Mouse (Mus musculus) kidney, adult 18-20 months (tissue): Measurements from ENCODE around the gene Rbm24.

ENCODE experiments used
- DNase-seq: peaks from one replicate; pipeline ENCODE4 v3.0.0; 2021

Rbm24 gene

DNA sequence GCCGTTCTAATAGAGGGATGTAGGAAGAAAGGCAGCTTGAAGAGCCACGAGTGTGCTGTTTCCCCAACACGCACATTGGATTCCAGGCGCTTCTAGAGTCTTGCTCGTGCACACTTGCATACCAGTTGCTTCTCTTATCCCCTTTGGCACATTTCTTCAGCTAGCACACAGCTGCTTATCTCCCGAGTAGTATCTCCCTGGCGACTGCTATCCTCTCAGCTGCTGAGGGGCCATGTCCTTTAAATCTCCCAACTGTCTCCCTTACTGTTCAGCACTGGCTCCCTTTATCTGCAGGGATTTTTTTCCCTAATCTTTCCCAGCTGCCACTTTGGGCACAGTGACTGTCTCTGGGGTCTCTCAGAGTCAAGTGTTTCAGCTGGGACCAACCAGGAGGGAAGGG, 25.8 kb downstream of the Rbm24 start:
- no peak for DNase-seq

DNA sequence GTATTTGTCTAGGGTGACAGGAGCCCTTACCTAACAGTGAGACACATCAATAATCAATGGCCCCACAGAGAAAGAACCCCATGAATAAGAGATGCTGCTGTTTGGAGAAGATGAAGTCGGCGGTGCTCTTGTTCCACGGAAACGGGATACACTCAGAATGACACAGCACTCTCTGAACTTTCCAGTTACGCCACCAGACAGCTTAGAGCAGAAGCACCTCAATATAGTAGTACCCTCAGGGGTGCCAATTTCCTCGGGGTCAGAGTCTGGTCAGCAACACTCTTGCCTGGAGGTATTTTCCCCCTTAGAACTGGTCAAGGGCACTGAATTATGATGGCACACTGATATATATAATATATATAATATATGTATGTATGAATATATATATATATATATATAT, 27.8 kb downstream of the Rbm24 start:
- DNase-seq = no peak

DNA sequence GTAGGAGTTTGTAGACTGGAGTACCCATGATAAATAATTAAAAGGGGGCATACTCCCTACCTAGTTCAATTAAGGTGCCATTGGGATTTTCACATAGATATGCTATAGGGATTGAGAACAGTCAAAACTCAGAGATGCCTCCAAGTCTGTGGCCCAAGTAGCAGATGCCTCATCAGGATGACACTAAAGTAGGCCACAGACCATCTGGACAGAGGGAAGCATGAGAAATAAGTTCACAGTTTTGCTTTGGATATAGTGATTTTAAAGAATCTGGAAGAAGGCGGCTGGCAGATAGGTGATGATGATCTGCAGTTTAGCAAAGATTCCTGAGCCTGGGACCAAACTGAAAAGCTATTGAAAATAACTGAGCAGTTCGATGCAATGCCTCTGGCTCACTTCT, 30.0 kb downstream of the Rbm24 start:
- DNase-seq = no peak

DNA sequence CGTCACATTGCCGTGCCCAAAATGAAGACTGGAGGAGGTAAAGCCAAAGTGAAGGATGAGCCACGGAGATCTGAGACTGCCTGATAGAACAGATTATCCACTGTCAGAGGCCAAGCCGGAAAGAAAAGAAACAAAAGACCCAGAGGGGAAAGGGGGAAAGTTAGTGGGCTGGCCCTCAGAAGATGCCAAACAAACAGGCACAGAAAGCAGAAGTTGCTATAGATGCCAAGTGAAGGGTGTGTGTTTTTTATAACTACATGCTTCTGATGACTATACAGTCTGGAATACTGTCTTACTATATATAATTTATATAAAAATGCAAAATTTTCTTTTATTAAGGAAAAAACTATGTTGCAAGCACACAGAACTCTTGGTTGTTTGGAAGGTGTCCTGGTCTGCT, 31.7 kb downstream of the Rbm24 start:
- no peak for DNase-seq

DNA sequence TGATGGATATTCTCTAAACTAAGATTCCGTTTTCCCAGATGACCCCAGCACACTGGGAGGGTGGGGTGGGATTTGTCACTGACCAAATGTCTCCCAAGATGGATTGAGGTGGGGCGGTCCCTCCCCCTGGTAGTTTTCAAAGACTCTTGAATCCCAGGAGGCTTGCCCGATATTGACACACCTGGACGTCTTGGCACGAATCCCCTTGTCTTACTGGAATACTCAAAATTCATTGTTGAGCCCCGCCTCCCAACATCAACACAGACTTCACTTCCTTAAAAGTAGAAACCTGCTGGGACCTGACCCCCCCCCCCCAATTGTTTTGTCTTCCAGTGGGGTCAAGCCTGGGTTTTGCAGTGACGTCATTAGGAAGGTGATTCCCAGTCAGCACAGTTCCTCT, 32.4 kb downstream of the Rbm24 start:
- no peak for DNase-seq

DNA sequence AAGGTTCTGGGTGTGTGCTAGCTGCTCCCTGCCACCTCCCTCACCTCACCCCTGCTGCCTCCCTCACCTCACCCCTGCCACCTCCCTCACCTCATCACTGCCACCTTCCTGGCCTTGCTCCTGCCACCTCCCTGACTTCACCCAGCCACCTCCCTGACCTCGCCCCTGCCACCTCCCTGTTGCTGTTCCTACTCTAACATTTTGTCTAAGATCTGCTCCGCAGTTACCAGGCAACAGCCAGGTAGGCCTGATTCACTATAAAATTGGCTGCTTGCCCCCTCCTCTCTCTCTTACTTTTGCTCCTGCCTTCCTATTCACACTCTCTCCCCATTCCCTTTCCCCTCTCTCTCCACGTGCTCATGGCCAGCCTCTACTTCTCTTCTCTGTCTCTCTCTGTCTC, 33.3 kb downstream of the Rbm24 start:
- no peak for DNase-seq

DNA sequence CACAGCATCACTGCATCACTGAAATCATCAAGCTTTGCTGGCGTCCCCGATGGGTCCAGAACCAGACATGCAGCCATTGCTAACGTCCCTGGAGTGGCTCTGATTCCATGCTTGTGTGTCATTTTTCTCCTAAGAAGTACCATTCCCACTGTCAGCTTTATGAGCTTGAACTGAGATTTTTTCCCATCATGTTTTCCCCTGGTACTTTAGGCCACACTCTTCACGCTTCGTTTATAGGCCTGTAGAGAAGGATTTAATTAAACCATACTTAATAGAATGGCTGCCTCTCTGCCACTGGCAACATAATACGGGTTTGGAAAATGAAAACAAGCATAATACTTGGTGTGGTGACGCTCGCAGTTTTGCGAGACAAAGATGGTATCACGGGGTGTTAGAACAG, 41.3 kb downstream of the Rbm24 start:
- DNase-seq = no peak

DNA sequence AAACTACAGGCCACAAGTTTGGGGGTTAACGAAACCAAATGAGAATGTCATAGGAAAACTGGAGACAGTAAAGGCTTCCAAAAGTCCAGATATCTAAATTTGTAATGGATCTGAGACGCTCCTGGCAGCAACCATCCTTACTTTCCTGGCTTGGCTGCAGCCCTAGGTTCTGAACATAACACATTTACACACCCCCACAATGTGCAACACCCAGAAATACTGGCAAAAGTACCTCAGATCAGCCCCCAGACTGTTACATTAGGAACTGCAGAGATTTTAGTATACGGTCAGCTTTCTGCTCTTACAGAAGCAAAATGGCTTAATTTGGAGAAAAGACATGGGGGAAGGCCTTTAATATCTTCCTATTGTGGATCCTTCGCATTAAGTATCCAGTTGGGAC, 44.0 kb downstream of the Rbm24 start:
- no peak for DNase-seq

DNA sequence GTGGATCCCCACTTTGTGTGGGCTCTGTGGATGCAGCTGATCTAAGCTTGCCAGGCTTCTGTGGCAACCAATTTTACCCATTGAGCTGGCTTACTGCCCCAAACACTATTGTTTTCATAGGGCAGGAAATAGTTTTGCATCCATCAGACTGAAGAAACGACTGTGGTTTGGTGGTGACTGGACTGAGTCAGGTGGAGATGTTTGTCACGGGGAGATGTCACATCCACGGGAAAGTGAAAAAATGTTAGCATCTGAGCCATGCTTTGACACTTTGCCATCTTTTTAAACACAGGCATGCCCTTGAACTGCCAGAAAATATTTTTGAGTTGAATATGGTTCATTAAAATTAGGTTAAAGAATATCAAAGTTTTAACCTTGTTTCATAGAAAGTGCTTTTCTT, 45.5 kb downstream of the Rbm24 start:
- DNase-seq = no peak

DNA sequence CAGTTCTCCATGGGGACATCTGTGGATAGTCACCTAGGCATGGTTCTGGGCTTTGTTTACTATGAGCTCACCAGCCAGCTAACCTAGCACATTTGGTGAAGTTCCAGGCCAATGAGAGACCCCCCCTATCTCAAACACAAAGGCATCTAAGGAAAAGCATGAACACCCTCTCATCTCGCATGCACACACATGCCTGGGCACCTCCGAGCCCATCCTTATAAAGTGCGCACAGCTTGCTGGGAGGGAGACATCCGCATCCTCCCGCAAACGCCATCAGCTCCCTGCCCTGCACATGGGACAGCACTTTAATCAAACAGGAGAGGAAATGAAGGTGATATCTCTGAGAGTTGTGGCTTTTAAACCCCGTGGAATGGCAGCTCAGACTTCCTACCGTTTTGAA, 50.0 kb downstream of the Rbm24 start:
- DNase-seq = no peak

DNA sequence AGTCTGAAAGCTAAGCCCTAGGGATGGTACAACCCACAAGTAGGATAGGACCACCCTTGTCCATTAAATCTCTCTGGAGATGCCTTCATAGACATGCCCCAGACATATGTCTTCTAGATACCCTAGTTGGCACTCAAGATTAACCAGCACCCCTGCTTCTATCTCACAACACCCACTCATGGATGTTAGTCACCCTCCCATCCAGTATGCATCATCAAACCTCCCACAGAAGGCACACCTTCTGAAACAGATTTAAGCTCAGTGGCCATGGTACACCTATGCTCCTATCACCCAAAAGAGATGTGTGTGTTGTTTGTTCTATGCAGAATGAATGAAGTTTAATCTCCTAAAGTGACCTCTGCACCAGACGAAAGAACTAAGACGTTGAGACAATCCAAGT, 51.3 kb downstream of the Rbm24 start:
- DNase-seq = no peak
